Mouse (Mus musculus) ES-Bruce4 (cell line): Measurements from ENCODE around the gene Fars2.

Experiments
- CTCF ChIP-seq: IDR thresholded peaks from one replicate; pipeline ENCODE4 v1.8.1; 2011; ENCODE audit warnings: low read depth, low read length
- POLR2A ChIP-seq: IDR thresholded peaks from one replicate; pipeline ENCODE4 v1.8.1; 2011; ENCODE audit warnings: low read length; ENCODE audit not compliant: insufficient read depth

DNA sequence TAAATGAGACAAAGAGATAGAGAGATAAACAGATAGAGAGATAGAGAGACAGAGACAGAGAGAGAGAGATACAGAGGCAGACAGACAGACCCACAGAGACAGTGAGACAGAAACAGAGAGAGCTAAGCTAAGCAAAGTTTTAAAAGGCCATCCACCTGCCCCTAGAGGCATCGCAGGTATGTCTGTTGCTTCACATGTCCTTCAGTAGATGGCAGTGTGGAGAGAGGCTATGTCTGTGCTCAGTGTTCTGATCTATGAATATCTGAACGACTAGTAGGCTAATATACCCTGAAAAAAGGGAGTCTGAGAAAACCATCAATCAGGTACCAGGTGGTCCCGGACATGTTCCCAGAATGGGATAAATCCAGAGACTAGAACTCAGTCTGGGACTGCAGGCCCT is 537.0 kb downstream of the Fars2 start:
- no peak for TF ChIP-seq CTCF
- no peak for TF ChIP-seq POLR2A
